Mouse (Mus musculus) testis, adult 10 weeks (tissue): ENCODE measurements around the gene Tmem263. TPM values are rescaled to one million over a fixed set of nuclear protein-coding genes. Genes with fewer than 3 reads are reported as not detected.

Experiments
- polyA plus RNA-seq: library from polyadenylated mRNA; stranded (reverse); fragments of 350-450 nt; fragmentation: Illumina TruSeq; extraction: RNeasy Lipid Tissue Mini Kit (QIAGEN cat#74804); gene quantifications from one replicate; pipeline ENCODE4 v1.2.3, GENCODE M21; 2014; ENCODE audit warnings: low read depth, low replicate concordance

Tmem263 gene
- 21.3 TPM for polyA plus RNA-seq

DNA sequence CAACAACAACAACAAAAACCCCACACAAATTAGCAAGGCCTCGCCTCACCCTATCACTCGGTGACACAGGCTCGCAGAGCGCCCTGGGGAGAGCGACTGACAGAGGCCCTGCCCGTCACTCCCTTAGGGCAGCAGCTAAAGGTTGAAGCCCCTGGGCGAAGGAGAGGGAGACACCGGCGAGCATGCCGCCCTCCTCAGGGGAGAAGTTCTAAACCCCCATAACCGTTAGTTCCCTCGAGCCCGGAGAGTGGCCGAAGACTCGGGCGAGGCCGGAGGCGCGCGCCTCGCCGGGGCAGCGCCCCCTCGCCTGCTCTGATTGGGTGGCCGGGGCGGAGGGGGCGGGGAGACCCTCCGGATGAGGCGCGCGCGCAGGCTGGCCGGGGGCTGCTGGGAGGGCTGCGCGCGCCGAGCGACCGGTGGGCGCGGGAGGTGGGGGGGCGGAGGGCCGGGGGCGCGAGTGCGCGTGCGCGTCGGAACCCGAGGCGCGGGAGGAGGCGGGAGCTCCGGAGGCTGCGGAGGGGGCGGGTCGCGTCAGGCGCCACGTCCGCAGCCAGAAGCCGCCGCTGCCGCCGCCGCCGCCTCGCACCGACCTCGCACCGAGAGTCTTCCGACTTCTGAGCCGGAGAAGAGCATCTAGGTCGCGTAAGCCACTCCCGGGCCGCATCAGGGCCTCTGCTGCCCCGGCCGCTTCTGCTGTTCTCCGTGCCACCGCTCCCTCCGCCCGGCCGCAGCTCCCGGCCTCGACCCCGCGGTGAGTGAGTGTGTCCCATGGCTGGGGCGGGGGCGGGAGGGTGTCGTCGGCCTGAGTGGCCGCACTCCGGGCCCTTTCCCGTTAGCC, at the start of gene Tmem263, which contains the start of gene Fhl4:
Gene Tmem263 (plus strand): TSS at position 381 of the 838 bp plus-strand sequence.
Gene Fhl4 (minus strand): TSS at position 249 of the 838 bp plus-strand sequence.

DNA sequence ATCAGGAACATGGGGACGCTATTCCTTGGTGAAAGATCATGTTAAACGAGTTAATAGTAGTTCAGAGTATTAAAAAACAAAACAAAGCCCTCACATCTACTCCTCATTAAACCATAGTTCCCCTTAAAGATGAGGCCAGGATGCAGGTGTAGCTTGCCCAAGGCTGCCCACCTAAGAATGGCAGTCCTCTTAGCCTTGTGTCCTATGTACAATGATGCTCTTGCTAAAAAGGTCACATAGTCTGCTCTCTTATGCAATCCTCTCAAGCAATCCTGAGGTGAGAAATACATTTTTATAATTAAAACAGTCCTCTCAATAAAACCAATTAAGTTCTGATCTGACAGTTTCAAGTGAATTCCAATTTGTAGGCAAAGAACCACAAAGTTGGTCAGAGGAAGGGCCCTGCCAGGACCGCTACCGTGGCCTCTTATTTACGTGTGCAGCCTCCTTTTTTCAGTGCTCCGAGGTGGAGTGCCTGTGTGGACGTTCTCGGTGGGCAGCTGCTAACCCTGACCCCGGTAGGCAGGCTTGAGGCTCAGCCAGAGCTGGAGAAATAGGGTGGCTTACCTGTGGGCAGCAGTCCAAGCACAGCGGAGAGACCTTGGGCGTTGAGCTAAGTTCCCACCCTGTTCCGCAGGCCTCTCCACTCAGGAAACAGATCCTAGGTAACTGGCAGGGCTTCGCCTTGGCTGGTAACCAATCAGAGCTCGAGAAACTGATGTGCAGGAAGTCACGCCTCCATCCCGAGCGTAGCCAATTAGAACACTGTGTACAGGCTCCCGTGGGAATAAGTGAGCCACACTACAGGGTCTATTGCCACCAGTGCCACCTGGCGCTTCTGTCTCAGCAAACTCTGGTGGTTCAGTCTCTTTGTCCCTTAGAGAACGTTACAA, 25.2 kb downstream of the Tmem263 start, which contains the start of gene Mterf2:
Gene Mterf2 (minus strand): TSS at position 633 of the 893 bp plus-strand sequence.

Other genes with a start within 250 kb of the Tmem263 start
- 7.3 TPM for gene Ric8b, start 185.0 kb upstream of the Tmem263 start, polyA plus RNA-seq
- gene Fhl4, start 132 bp upstream of the Tmem263 start, polyA plus RNA-seq: 5,301 TPM
- gene Mterf2, start 25.4 kb downstream of the Tmem263 start, polyA plus RNA-seq: 21.4 TPM
- 38.3 TPM for gene Cry1, start 82.4 kb downstream of the Tmem263 start, polyA plus RNA-seq